Mouse (Mus musculus) neutrophil, adult 65 days (primary cell): ENCODE data around the gene Psmb3. TPM values are rescaled to one million over a fixed set of nuclear protein-coding genes. Genes with fewer than 3 reads are reported as not detected.

Experiments used
- total RNA-seq: library from RNA; stranded (reverse); gene quantifications from 2 replicates; pipeline ENCODE4 v1.2.4, GENCODE M21; 2023

The Psmb3 gene
- 94.9 and 106 TPM in 2 replicates for total RNA-seq

DNA sequence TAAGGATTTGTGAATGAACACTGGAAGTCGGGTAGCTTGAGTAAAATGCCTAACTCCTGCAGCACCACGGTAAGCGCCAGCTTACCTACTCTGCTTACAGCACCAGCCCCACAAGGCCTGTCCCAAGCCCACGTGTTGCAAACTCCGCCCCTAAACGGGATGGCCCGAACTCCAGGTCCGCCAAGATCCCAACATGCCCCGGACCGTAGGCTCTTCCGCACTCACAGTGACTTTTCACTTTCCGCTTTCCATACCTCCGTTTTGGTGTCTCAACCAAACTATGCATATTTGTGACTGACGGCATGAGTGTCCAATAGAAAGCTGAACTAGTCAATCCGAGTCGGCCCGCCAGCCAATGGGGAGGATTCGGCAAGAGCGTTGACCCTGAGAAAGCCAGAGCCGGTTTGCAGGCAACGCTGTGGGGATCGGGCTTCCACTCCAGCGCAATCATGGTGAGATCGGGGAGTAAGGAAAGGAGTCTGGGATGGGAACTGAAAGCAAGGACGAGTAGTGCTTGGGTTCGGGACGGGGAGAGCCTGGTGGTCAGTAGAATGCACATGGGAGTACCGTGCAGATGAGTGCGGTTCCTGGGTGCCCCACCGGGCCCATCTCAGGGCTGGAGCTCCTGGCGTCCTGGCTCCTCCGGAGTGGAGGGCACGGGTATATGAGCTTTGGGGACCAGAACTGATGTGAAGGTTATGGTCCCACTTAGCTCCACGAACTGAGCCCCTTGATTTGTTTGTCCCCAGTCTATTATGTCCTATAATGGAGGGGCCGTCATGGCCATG is at the start of gene Psmb3:
Psmb3 (plus strand) TSS at position 361 of the 788 bp plus-strand sequence.

DNA sequence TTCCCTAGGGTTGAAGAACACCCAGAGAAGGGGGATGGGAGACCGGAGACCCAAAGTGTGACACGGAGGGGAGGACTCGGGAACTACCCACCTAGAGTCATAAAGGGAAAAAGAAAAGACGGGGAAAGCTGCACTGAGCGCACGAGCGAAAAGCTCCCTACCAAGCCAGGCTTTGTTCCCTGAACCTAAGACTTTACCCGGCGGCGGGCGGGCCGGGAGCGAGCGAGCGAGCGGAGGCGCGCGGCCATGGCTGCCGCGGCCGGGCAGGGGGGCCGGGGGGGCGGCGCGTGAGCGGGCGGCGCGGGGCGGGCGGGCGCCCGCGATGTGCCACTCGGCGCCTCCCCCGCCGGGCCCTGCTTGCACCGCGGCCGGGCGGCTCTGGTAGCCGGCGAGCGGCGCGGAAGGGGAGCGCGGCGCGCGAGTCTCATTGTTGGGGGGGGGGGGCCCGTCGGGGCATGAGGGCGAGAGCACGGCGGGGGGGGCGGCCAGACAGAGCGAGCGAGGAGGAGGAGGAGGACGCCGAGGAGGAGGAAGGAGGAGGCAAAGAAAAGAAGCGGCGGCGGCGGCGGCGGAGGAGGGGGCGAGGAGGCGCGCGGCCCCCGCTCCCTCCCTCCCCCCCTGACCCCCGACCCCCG is 40.2 kb upstream of the Psmb3 start, which contains the start of gene Mllt6:
Mllt6 (plus strand) TSS at position 522 of the 635 bp plus-strand sequence.

DNA sequence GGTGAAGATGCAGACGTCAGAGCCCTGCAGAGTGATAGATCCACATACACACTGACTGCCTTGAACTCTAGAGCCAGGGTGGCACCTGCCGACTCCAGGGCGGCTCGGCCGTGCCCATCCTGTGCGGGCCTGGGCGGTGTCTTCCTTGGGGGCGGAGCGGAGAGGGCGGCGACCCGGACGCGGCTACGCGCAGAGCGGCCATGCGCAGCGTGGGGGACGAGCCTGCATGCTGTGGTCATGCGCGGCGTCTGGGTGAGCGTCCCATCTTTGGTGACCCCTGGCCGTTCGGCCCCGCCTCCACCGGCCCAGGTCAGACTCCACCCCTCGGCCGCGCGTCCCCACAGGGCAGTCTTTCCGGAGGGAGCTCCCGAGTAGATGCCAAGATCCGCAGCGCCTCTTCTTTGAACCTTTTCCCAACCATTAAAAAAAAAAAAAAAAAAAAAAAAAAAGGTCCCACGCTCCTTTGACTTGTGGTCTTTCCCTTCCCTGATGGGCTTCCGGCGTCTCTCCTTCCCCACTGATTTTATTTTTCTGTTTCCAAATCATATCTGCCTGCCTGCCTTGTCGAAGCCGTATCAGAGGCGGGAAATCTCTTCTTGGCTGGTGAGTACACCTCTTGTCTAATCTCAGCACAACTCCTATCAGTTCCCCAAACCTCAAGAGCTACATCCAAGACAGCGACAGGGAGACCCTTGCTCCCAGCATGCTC is 17.4 kb upstream of the Psmb3 start, which contains the start of gene Cisd3:
Cisd3 (plus strand) TSS at position 214 of the 709 bp plus-strand sequence.

DNA sequence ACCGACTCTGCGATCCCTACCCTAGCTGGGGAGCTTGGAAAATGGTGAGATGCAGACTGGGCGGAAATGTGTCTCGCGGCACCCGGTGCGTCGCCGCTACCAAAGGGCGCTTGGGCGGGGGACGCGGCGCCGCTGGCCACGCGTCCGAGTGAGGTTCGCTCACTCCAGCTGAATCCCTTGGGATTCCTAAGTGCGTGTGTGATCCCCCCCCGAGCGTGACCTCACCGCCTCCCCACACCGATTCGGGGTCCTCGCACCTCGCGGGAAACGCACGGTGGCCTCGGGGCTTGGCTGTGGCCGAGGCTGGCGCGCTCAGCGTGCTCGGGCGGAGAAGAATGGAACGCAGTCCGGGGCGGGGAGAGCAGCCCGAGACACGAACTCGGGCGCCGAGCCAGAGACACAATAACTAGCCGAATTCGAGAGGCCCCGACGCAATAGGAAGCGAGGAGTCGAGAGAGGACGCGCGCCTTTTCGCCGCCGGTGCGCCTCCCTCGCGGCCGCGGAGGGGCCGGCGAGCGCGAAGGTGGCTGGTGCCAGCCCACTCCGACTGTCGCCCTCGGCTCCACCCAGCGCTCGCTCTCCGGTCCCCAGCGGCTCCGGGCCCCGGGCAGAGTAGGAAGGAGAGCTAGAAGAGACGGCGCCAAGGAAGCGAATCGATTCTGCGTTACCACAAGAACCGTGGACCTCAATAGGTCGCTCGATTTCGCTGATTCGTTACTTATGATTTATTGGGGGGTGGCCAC is 3.0 kb upstream of the Psmb3 start, which contains the start of gene Pcgf2:
Pcgf2 (minus strand) TSS at position 495 of the 743 bp plus-strand sequence.

DNA sequence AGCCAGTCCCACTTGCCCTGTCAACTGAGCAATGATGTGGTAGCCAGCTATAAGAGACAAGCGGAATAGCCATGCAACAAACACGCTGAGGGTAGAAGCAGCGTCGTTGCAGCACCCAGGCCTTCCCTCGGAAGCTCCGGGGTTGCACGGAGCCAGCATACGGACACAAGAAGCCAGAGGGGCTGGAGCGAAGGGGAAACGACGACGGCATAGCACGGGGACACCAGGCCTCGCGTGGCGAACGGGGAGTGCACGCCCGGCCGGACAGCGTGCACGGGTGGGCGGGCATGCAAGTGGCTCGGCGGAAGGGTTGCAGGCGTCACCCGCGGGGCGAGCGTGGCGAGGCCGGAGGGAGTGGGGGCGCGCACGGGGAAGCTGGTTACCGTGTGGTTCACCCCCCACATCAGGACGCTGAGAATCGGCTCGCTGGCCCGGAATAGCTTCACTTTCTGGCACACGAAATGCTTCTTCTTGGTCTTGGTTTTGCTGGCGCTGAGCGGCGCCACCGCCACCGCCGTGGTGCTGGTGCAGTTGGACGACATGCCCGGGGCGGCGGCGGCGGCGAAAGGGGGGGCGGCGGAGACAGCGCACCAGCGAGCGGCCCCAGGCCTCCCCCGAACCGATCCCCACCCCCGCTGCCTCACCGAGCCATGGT is 41.0 kb downstream of the Psmb3 start, which contains the start of gene Pip4k2b:
Pip4k2b (minus strand) TSS at position 642 of the 655 bp plus-strand sequence.

Other genes with a start within 250 kb of the Psmb3 start
- gene 4933428G20Rik, start 203.1 kb upstream of the Psmb3 start, total RNA-seq: not detected in 2 replicates
- not detected in 2 replicates for gene Srcin1, start 127.2 kb upstream of the Psmb3 start, total RNA-seq
- 0.43 and 1.6 TPM in 2 replicates for gene Epop, start 73.7 kb upstream of the Psmb3 start, total RNA-seq
- 6.6 and 9.1 TPM in 2 replicates for gene Mllt6, start 40.0 kb upstream of the Psmb3 start, total RNA-seq
- 5.6 and 7.7 TPM in 2 replicates for gene Cisd3, start 17.6 kb upstream of the Psmb3 start, total RNA-seq
- gene Pcgf2, start 2.9 kb upstream of the Psmb3 start, total RNA-seq: 0.77 and 1.0 TPM in 2 replicates
- 21.9 and 24.1 TPM in 2 replicates for gene Pip4k2b, start 41.3 kb downstream of the Psmb3 start, total RNA-seq
- 60.7 and 93.3 TPM in 2 replicates for gene Cwc25, start 63.2 kb downstream of the Psmb3 start, total RNA-seq
- not detected in 2 replicates for gene 1700001P01Rik, start 72.5 kb downstream of the Psmb3 start, total RNA-seq
- gene Rpl23, start 79.0 kb downstream of the Psmb3 start, total RNA-seq: 395 and 426 TPM in 2 replicates
- 424 and 430 TPM in 2 replicates for gene Lasp1, start 95.6 kb downstream of the Psmb3 start, total RNA-seq
- 0.69 and 0.91 TPM in 2 replicates for gene B230217C12Rik, start 137.4 kb downstream of the Psmb3 start, total RNA-seq
- gene Fbxo47, start 180.8 kb downstream of the Psmb3 start, total RNA-seq: 0.44 TPM in 1 of 2 replicates, not detected in the other